Mouse (Mus musculus) ES-E14 (cell line): ENCODE measurements at regions not wholly inside any gene's neighbourhood (a gene's known extent, or its start where the extent isn't known, plus 50 kb on each side); places are given as distances from the start of the nearest gene placed in this dataset.

ENCODE experiments used
- CHD2 ChIP-seq: IDR thresholded peaks from 2 replicates; pipeline ENCODE4 v1.6.1; 2014; ENCODE audit warnings: mild to moderate bottlenecking, low read depth, low read length, inconsistent platforms
- HCFC1 ChIP-seq: IDR thresholded peaks from 2 replicates; pipeline ENCODE4 v1.6.1; 2012; ENCODE audit warnings: low read length, inconsistent platforms, borderline replicate concordance; ENCODE audit not compliant: insufficient read depth
- MAFK ChIP-seq: IDR thresholded peaks from 2 replicates; pipeline ENCODE4 v1.6.1; 2014; ENCODE audit warnings: mild to moderate bottlenecking, low read depth, low read length, inconsistent platforms; ENCODE audit not compliant: insufficient read depth
- ZC3H11A ChIP-seq: IDR thresholded peaks from 2 replicates; pipeline ENCODE4 v1.6.1; 2012; ENCODE audit warnings: low read depth, mild to moderate bottlenecking, inconsistent platforms, low read length, borderline replicate concordance
- ZNF384 ChIP-seq: IDR thresholded peaks from 2 replicates; pipeline ENCODE4 v1.6.1; 2012; ENCODE audit warnings: low read depth, low read length, inconsistent platforms

GRCm38 (mm10) chr5:64422787-64423587 lies 266.9 kb downstream of the Tbc1d1 start:
- TF ChIP-seq MAFK (no peak), HCFC1 (no peak), CHD2 (no peak), ZC3H11A (no peak), ZNF384 (no peak)
